Mouse (Mus musculus): ENCODE measurements around the gene Gucy1b1.

The Gucy1b1 gene

DNA sequence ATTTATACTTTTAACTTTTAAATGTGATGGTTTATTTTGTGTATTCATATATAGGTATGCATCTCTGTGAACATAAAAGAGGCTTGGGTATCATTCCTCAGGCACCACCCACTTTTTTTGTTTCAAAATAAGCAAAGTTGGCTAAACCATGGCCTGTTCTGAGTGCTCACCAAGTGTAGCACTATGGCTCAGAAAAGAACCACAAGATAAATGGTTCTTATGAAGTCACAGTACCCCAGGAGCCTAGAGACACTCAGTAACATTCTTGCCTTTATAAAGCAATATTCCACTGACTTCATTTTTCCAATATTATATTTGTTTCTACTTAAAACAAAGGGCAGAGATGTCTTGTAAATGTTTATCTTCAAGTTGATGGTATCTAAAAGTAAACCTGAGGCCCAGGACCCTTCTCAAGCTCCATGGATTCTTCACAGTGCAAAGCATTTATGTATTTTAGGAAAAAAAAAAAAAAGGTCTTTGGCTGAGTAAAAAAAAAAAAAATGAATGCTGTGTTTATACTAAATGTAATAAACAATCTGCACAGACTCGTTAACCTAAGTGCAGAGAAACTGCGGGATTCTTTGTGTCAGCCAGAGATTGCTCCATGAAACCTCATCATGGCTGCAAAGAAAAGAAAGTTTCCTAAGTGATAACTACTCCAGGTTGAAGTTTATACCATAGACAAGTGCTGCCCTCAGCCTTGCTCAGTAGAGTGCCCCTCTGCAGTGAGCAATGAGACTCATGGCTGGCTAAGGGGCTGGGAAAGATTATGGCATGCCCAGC, 38.0 kb downstream of the Gucy1b1 start:
- DNase-seq (ENCODE audit: low spot score in 2 of 2), result no peak

DNA sequence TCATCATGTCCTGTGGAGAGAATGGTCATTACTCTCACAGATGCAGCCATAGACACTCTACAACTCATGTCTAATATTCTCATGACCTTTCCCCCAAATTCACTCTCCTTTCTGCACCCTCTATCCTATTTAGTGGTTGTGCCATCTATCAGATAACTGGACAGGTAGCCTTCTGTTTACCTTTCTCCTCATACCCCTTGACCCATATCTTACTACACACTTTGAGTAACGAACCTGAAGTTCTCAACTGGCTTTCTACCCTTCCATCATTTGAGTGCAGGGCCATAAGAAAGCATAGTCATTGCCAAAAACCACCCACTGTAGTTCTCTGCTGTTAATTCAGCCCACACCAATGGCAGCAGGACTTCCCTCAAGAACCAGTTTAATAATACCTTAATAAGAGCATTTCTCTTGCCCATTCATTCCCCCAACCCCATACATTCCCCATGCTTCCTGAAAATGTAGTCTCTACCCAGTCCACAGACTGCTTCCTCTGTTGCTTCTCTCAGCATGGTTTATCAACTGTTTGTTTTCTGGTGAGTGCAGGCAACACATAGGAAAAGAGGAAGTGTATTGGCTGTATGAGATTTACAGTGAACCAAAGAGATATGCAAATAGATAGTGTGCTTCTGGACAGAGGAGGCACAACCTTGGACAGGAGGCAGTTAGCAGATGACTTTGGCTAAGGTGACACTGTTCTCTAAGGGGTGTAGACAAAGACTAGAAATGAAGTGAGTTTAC, 44.3 kb downstream of the Gucy1b1 start:
- DNase-seq (ENCODE audit: low spot score in 2 of 2), result no peak

DNA sequence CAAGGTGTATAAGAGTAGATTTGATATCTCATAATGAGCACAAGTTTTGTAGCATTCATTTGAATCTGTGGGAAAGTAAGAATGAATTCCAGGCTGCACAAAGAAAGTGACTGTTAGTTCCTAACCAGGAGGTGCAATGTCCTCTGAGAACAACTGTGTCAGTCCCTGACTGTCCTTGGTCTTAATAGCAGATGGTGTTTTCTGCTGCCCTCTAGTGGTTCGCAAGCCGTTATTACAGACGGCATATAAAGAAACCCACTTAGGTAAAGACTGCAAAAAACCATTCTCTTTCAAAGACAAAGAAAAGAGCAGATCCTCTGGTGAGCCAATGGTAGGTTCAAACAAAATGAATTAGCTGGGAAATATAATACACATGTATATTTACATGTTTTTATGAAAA, 45.3 kb downstream of the Gucy1b1 start:
- no peak for DNase-seq (ENCODE audit: low spot score in 2 of 2)

DNA sequence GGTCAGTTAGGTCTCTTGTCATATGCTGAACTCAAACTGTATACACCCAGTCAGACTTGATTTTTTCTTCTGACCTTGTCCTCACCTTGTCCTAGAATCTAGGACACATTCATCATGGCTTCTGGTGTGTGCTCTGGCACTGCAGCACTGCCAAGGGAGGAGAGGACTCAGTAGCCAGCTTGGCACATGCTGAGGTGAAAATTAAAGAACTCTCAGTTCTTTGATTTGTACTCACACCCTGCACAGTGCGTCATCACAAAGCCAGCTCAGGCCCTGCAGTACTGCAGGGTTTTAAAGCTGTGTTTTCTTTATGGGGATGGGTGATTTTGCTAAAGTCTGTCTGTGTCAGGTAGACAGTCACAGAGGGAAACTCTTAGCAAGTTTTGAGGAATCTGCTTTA, 47.2 kb downstream of the Gucy1b1 start:
- no peak for DNase-seq (ENCODE audit: low spot score in 2 of 2)

DNA sequence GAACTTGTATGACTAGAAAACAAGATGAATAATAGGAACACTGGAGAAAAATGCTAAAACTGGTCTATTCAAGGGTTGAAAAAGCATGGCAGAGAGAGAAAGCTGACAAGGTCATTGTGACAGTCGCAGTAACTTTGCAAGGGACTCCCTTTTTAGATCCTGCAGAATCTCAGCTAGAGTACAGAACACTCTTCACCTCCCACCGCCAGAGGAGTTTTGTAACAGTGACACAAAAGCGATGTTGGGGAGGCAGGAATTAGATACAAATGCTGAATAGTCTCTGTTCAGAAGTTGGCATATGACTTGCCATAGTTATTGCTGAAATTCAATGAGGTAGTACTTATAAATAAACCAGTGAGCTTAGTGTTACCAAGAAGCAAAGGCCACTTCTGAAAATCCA, 51.4 kb downstream of the Gucy1b1 start:
- DNase-seq (ENCODE audit: low spot score in 2 of 2), result no peak

DNA sequence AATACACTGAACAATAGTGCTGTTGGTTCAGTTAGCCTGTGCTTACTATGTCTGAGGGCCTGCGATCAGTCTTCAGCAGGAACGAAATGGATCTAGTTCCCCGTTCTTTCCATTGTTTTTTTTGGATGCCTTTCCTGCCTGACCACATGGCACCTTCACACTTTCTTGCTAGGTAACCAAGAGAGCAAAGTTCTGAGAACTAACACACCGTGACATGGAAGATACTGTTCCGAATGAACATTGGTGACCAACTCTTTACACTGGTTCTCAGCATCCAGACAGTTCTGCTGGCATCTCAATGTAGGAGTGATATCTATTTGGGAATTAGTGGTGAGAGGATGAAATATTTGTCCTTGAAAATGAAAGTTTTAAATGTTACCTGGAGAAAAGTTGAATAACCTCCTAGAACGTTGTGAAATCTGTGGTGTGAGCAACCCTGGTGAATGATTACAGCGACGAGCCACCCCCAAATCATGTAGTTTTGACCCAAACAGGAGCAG, 52.0 kb downstream of the Gucy1b1 start:
- no peak for DNase-seq (ENCODE audit: low spot score in 2 of 2)

DNA sequence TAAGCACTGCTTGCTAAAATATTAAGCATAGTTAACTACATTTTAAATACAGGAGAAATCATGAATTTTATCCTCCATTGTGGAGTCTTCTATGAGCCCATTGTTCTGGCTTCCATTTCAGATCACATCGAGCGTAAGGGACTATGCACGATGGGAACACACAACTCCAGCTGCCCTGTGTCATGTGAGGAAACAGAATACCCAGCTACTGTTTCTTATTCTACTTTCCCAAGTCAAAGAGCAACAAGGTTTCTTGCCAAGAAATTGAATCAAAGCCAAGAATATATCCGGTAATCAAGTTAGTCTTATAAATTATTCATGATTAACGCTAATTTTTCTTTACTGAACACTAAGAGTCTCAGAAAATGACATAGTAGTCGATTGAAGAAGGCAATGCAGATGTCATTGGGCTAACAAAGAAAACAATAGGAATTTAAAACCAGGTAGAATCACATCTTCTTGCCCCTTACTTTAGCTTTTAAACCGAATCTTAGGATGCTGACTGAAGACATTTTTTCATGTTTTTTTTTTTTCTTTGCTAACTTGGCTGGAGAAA, 60.3 kb downstream of the Gucy1b1 start:
- DNase-seq (ENCODE audit: low spot score in 2 of 2), result no peak

DNA sequence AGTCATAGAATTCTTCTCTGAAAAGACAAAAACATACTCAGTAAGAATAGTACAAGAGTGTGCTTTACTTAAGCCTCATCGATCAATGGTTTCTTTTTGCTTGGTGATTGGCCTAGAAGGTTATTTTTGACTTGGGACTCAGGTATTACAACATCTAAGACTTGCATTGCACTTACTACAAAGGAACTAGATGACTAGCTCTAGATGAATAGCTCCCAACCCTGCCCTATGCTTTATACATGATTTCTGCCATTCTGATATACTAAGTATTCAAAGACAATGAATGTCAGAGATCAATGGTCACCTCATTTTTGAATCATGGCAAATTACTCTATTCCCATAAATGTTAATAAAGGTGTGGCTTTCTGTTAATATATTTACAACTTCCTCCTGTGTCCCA, 67.5 kb downstream of the Gucy1b1 start:
- no peak for DNase-seq (ENCODE audit: low spot score in 2 of 2)

DNA sequence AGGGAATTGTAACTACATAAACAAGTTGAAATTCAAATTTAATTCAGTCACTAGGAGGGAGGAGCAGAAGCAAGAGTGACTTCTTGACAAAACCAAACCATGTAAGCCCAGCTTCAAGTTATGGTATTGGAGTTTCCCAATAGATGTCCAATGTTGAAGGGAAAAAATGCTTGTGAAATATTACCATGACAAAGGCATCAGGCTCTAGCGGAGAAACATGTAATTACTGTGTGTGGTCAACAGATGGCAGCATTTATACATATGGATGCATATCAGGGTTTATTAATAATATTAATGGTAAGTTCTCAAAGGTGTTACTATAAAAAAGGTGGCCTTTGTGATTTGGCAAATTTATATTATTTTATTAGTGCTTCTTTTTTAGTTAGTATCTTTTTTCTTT, 78.5 kb downstream of the Gucy1b1 start:
- DNase-seq (ENCODE audit: low spot score in 2 of 2), result peak in 1 of 2 experiments; percentile 36

DNA sequence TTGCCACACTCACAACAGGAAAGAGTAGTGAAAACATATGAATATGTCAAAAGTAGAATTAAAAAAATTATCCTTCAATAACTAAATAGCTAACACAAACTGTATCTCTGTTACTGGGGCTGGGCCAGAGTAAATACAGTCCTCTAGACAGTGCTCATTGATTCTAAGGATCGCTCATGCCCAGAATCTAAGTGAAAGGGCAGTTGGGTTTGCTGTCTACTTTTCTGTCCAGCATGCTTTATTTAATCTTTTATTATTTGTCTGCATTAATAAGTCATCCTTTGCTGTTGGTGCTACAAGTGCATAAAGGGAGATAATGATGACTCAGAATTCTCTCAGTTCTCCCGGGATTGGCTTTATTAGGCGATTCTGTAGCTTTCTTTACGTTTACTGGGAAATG, 79.1 kb downstream of the Gucy1b1 start:
- no peak for DNase-seq (ENCODE audit: low spot score in 2 of 2)

DNA sequence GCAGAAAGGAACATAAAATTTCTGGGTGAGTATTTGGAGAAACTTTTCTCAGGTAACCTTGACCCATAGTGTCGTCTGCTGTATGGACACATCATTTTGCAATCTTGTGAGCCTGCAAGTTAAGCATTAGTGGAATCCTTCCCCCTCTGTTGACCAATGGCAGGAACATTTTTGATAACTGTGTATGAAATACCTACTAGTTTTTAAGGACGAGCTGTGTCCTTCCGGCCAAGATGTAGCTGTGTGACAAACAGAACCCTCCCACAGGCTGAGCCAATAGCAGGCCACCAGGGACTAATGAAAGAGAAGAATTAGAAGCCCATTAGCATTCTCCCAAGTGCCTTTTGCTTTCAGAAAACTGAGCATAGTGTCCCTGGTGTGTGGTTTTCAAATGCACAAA, 84.0 kb downstream of the Gucy1b1 start:
- no peak for DNase-seq (ENCODE audit: low spot score in 2 of 2)

DNA sequence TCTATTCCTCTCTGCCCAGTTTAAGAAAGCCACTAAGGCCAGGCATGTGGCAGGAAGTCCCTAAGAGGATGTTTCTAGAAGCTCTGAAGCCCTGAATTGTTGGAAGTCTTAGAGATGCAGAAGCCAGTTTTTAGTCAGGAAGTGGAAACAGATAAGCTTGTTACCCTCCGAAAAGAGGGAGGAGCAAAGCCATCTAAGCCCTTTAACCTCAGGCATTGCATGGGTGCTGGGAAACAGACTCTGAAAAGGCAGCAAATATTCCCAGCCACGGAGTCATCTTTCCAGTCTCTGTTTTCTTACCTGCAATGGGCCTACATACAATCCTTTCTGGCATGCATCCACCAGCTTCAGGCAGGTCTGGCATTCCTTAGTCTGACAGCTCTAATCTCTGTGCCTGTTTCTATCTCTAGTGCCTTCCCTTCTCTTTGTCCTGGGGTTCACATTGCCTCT, 84.8 kb downstream of the Gucy1b1 start:
- no peak for DNase-seq (ENCODE audit: low spot score in 2 of 2)

DNA sequence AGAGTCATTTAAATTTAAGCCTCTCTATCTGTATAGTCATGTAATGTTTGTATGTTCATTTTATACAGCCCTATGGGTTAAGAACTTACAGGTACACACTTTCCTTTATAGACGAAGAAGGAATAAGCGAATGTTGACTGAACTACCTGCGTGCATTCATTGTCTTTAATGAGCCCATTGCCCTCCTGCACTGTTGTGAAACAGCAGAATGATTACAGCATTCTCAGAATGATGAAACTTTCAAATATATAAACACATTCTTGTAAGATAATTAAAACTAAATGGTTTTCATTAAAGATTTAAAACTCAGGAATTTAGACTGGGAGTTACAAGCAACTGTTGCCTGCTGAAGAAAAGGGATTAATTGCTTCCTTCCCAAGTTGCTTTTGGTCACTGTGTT, 86.9 kb downstream of the Gucy1b1 start:
- no peak for DNase-seq (ENCODE audit: low spot score in 2 of 2)

DNA sequence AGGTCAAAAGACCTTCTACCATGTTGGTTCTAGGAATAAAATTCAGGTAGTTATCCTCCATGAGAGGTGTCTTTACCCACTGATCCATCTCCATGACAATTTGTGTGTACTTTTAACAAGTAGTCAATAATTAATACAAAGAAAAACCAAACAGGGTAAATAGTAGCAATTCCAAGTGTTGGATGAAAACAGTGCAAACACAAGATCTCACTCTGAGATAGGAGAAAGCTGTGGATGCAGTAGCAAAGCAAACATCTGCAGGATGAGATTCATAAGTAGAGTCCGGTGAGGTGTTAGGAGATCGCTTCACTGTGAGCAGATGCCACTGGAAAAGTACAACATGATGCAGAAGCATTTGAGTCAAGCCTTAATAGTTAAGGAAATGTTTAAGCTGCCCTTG, 88.4 kb downstream of the Gucy1b1 start:
- no peak for DNase-seq (ENCODE audit: low spot score in 2 of 2)

DNA sequence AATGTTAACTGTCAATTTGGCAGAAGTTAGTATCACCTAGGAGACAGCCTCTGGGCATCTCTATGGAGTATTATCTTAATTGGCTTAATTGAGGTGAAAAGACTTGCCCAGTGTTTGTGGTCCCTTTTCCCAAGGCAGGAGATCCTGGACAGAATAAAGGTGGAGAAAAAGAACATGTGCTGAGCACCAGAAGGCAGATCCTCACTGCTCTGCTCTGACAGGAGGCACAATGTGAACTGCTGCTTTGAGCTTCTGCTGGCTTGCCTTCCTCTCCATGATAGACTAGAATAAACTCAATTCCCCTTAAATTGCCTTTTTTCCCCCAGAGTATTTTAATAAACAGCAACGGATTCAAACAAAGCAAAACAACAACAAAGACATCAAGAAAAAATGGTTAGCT, 89.4 kb downstream of the Gucy1b1 start:
- no peak for DNase-seq (ENCODE audit: low spot score in 2 of 2)

DNA sequence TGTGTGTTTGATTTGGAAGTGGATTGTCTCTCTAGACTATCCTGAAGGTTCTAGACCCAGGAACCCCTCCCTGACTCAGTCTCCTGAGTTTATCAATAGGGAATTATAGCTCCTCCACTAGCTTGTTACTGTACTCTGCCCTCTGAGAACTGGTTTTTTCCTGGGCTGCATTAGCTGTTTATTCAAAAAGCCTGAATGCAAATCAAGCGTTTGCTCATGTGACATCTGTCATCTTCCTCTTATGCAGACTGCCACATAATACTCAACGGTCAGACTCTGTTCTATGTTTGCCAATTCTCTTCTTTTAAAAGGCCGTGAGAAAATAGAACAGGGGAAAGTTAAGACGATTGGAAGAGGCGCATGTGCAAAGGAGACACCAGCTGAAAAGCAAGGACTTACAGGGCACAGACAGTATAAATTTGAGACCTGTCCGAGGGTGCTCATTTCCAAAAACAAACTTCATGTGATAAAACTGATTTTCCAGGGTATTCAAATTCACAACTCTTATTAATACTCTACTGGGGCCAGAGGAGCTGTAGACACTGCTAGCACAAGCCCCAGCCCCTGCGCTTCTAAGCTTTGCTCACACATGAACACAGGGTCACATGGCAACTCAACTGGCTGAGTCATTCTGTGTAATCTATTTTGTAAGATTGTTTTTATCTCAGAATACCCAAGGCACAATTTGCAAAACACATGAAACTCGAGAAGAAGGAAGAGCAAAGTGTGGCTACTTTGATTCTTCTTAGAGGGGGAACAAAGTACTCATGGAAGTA, 91.2 kb downstream of the Gucy1b1 start:
- no peak for DNase-seq (ENCODE audit: low spot score in 2 of 2)

Data from left cerebral cortex, adult 9 months (tissue).